Mouse (Mus musculus) G1E (cell line): ENCODE results near the gene Cog5. TPM values are rescaled to one million over a fixed set of nuclear protein-coding genes. Genes with fewer than 3 reads are reported as not detected.

ENCODE experiments used
- ATAC-seq: 2 replicates; pipeline ENCODE4 v1.8.0; 2016; ENCODE audit warnings: mild to moderate bottlenecking; ENCODE audit not compliant: insufficient number of reproducible peaks, poor library complexity, low FRiP score, severe bottlenecking; ENCODE audit errors: extremely low read depth
- DNase-seq: peaks from one replicate; pipeline ENCODE4 v3.0.0; 2012; ENCODE audit warnings: low spot score
- H3K27me3 ChIP-seq: 2 replicates; pipeline ENCODE4 v1.6.1; 2012; ENCODE audit warnings: mild to moderate bottlenecking, low read length, inconsistent platforms; ENCODE audit not compliant: insufficient read depth
- H3K36me3 ChIP-seq: replicated peaks from 2 replicates; pipeline ENCODE3; 2012; ENCODE audit warnings: mild to moderate bottlenecking, inconsistent platforms
- H3K4me1 ChIP-seq: 2 replicates; pipeline ENCODE4 v1.6.1; 2012; ENCODE audit warnings: low read depth, low read length, inconsistent platforms, mixed read lengths; ENCODE audit not compliant: insufficient read depth
- H3K4me3 ChIP-seq: 2 replicates; pipeline ENCODE4 v1.5.1; 2012; ENCODE audit warnings: low read depth, mild to moderate bottlenecking, inconsistent platforms, low read length, moderate library complexity, mixed read lengths
- H3K9me3 ChIP-seq: replicated peaks from 2 replicates; pipeline ENCODE4 v1.6.1; 2012; ENCODE audit warnings: inconsistent platforms
- CTCF ChIP-seq: IDR thresholded peaks from 2 replicates; pipeline ENCODE4 v1.5.1; 2012; ENCODE audit warnings: low read depth, low read length, inconsistent platforms, mixed read lengths
- GATA1 ChIP-seq: IDR thresholded peaks from 2 replicates; pipeline ENCODE4 v1.6.1; 2012; ENCODE audit warnings: borderline replicate concordance, low read length, inconsistent platforms, mixed read lengths
- GATA2 ChIP-seq: IDR thresholded peaks from 2 replicates; pipeline ENCODE4 v1.6.1; 2012; ENCODE audit warnings: low read depth, low read length, inconsistent platforms, borderline replicate concordance
- POLR2AphosphoS5 ChIP-seq: IDR thresholded peaks from 2 replicates; pipeline ENCODE4 v1.6.1; 2012; ENCODE audit warnings: low read depth, low read length, inconsistent platforms; ENCODE audit not compliant: insufficient replicate concordance
- TAL1 ChIP-seq: conservative IDR thresholded peaks from 2 replicates; pipeline ENCODE4 v1.6.1; 2012; ENCODE audit warnings: low read depth, low read length, inconsistent platforms, mixed read lengths
- polyA plus RNA-seq: library from polyadenylated mRNA; stranded (reverse); fragments of >175 nt; gene quantifications from 2 replicates; pipeline ENCODE4 v1.2.3, GENCODE M21; 2012
- total RNA-seq, 2 experiments: library from RNA; stranded (forward) in 1 of 2; stranded (reverse) in 1 of 2; fragments of 200-1000 nt in 1 of 2; fragments of >200 nt in 1 of 2; fragmentation: Nextera tagmentation in 1 of 2; gene quantifications; 2 replicates each; pipeline ENCODE4 v1.2.3; 2014 to 2017

Gene Cog5
- total and polyA plus RNA-seq, 3 experiments = 4.7 to 142 (median 101) TPM

GRCm38 (mm10) chr12:31917245-31917644 lies 262.6 kb downstream of the Cog5 start:
- Histone ChIP-seq H3K4me3 (no peak overlapping the region), H3K27me3 (no peaks in the 10 kb centered on the region), H3K36me3 (peaks cover 70% of the 10 kb centered on the region), H3K4me1 (peaks cover 11% of the 10 kb centered on the region), H3K9me3 (no peaks in the 10 kb centered on the region)
- TF ChIP-seq GATA2 = no peak
- TF ChIP-seq POLR2AphosphoS5 = no peak
- no peak for TF ChIP-seq TAL1
- no peak for TF ChIP-seq GATA1
- TF ChIP-seq CTCF = no peak
- peak; percentile 47 for DNase-seq
- peak; percentile 62 for ATAC-seq

DNA sequence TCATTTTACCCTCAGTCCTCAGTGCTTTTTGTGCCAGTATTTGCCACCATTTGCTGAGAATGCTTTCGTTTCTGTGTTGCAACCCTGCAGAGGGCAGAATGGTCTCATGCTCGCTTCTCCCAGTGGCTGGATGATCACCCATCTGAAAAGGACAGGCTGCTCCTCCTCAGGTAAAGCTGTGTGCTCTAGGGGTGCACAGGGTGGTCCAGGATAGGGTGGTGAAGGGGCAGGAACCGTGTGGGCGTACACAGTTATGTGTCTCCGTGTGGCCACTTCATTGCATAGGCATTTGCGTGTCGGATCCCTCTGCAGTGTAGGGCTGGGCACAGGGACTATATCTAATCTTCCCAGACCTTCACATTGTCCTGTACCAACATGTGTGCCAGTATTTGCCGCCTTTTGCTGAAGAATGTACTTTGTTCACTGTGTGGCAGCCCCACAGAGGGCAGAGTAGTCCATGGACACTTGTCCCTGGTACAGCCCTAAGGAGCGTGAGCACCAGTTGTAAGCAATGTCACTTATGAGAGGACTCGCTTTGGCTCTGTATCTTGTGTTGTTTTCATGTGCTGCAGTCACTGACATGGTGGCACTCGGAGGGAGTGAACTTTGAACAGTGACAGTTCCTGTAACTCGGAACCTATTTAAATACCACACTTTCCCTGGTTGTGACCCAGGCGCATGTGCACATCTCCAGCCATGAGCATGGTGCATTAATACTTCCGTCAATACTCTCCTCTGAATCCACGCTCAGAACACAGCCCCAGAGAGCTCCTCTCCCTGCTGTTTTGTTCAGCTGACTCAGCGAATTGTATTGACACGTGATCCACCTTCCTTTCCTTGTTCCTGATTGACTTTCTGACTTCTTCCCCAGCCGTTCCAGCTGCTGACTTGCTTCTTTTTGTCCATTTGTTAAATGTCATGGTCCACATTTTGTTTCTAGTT lies 266.1 kb downstream of the Cog5 start:
- peaks cover 80% of the 10 kb centered on the region for H3K36me3 ChIP-seq
- DNase-seq (no peak), ATAC-seq (no peak)

DNA sequence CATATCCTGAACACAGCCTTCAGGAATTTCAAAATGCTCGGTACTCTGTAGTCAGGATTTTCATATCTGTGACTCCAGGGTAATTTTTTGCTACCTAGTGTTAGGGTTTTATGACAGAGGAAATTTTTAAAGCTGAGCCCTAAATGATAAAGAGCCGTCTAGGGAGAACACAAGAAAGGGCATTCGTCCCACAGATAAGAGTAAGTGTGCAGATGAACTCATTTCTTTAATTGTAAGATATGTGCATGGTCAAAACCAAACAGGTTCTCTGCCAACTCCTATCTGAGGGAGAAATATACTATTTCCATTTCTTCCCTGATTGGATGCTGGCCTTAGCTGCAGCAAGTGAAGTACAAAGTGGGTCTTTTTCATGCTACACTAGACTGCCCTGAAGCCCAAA lies 269.5 kb downstream of the Cog5 start:
- H3K36me3 ChIP-seq = peaks cover 84% of the 10 kb centered on the region
- no peak for TF ChIP-seq GATA2
- TF ChIP-seq TAL1 = no peak
- no peak for TF ChIP-seq CTCF
- TF ChIP-seq GATA1 = no peak
- TF ChIP-seq POLR2AphosphoS5 = no peak

More for the DNA sequence above, 266.1 kb downstream of the Cog5 start:
- no peaks in the 10 kb centered on the region for H3K27me3 ChIP-seq
- H3K4me1 ChIP-seq = peaks cover 11% of the 10 kb centered on the region
- no peaks in the 10 kb centered on the region for H3K9me3 ChIP-seq
- no peak overlapping the region for H3K4me3 ChIP-seq
- no peak for TF ChIP-seq GATA2
- TF ChIP-seq CTCF = no peak
- no peak for TF ChIP-seq POLR2AphosphoS5
- no peak for TF ChIP-seq GATA1
- no peak for TF ChIP-seq TAL1

DNA sequence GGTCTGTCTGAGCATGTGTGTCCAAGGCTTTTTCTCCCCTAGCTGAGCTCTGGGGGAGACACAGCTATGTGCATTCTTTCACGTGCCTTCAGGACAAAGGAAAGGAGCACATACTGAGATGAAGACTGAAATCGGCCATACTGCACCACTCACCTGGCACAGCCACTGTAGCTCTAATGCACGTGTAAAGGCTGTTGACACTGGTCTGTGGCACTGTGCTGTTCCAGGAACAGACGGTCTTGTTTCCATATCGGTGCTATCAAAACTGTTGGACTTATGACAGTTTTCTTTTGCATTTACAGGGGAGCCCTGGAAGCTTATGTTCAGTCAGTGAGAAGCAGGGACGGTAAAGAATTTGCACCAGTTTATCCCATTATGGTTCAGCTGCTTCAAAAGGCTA lies 270.7 kb downstream of the Cog5 start:
- ATAC-seq = no peak
- Histone ChIP-seq H3K27me3 (no peaks in the 10 kb centered on the region), H3K9me3 (no peaks in the 10 kb centered on the region), H3K4me1 (0 out of 2 replicates have a peak, but pooled peaks cover 8% of the 10 kb centered on the region), H3K36me3 (peaks cover 80% of the 10 kb centered on the region), H3K4me3 (no peak overlapping the region)
- DNase-seq = no peak
- TF ChIP-seq GATA2 = no peak
- TF ChIP-seq POLR2AphosphoS5 = no peak
- TF ChIP-seq CTCF = no peak
- no peak for TF ChIP-seq TAL1
- no peak for TF ChIP-seq GATA1

More for the DNA sequence above, 269.5 kb downstream of the Cog5 start:
- 0 out of 2 replicates have a peak, but pooled peaks cover 8% of the 10 kb centered on the region for H3K4me1 ChIP-seq
- H3K4me3 ChIP-seq = no peak overlapping the region
- DNase-seq (no peak), ATAC-seq (no peak)
- no peaks in the 10 kb centered on the region for H3K9me3 ChIP-seq
- no peaks in the 10 kb centered on the region for H3K27me3 ChIP-seq

- no peaks in the 10 kb centered on the region for H3K27me3 ChIP-seq
- ATAC-seq (peak; percentile 65), DNase-seq (peak; percentile 10)
- no peak overlapping the region for H3K4me3 ChIP-seq
- H3K4me1 ChIP-seq = 0 out of 2 replicates have a peak, but pooled peaks cover 4% of the 10 kb centered on the region
- TF ChIP-seq POLR2AphosphoS5 (0 out of 2 replicates have a peak, but pooled peaks have one; percentile 76), CTCF (peak; percentile 70), GATA2 (no peak), GATA1 (no peak), TAL1 (no peak)
- no peaks in the 10 kb centered on the region for H3K9me3 ChIP-seq
- peaks cover 80% of the 10 kb centered on the region for H3K36me3 ChIP-seq
Measured at GRCm38 (mm10) chr12:31926661-31927061, 272.0 kb downstream of the Cog5 start.

- no peak for ATAC-seq
- Histone ChIP-seq H3K36me3 (peaks cover 82% of the 10 kb centered on the region), H3K27me3 (no peaks in the 10 kb centered on the region)
Measured at GRCm38 (mm10) chr12:31928498-31928897, 273.8 kb downstream of the Cog5 start.

More at GRCm38 (mm10) chr12:31928498-31928897, 273.8 kb downstream of the Cog5 start:
- no peak for TF ChIP-seq GATA2
- TF ChIP-seq CTCF = no peak
- no peak for TF ChIP-seq TAL1
- TF ChIP-seq POLR2AphosphoS5 = no peak
- no peak for TF ChIP-seq GATA1
- H3K4me1 ChIP-seq = 0 out of 2 replicates have a peak, but pooled peaks cover 4% of the 10 kb centered on the region
- H3K9me3 ChIP-seq = no peaks in the 10 kb centered on the region
- no peak for DNase-seq
- H3K4me3 ChIP-seq = no peak overlapping the region
